Mouse (Mus musculus) midbrain, embryonic 13.5 days (tissue): ENCODE results near the gene Efcab12. TPM values are rescaled to one million over a fixed set of nuclear protein-coding genes. Genes with fewer than 3 reads are reported as not detected.

Source experiments
- ATAC-seq: fragments of 200-750 bp; cut with Nextera tagmentation; 2 replicates; pipeline ENCODE4 v1.8.0; 2017; ENCODE audit warnings: mild to moderate bottlenecking, moderate TSS enrichment, moderate library complexity
- H3K27ac ChIP-seq: fragments of 300-500 bp; sonication (generic); 2 replicates; pipeline ENCODE4 v1.5.1; 2015; ENCODE audit warnings: inconsistent platforms, mild to moderate bottlenecking, moderate library complexity
- H3K27me3 ChIP-seq: fragments of 300-500 bp; sonication (generic); 2 replicates; pipeline ENCODE4 v1.6.1; 2015; ENCODE audit warnings: mild to moderate bottlenecking, inconsistent platforms
- H3K36me3 ChIP-seq: fragments of 300-500 bp; sonication (generic); 2 replicates; pipeline ENCODE4 v1.6.1; 2015; ENCODE audit warnings: mild to moderate bottlenecking, inconsistent platforms
- H3K4me1 ChIP-seq: fragments of 300-500 bp; sonication (generic); replicated peaks from 2 replicates; pipeline ENCODE4 v1.6.1; 2015; ENCODE audit warnings: inconsistent platforms
- H3K4me2 ChIP-seq: fragments of 300-500 bp; sonication (generic); replicated peaks from 2 replicates; pipeline ENCODE4 v1.6.1; 2015; ENCODE audit warnings: moderate library complexity, mild to moderate bottlenecking, inconsistent platforms
- H3K4me3 ChIP-seq: fragments of 300-500 bp; sonication (generic); replicated peaks from 2 replicates; pipeline ENCODE4 v1.5.1; 2015; ENCODE audit warnings: mild to moderate bottlenecking, inconsistent platforms
- H3K9ac ChIP-seq: fragments of 300-500 bp; sonication (generic); replicated peaks from 2 replicates; pipeline ENCODE4 v1.6.1; 2015; ENCODE audit warnings: mild to moderate bottlenecking, inconsistent platforms
- H3K9me3 ChIP-seq: fragments of 300-500 bp; sonication (generic); 2 replicates; pipeline ENCODE4 v1.6.1; 2016; ENCODE audit warnings: mild to moderate bottlenecking, inconsistent platforms
- WGBS: fragments of 180-500 bp; shearing (Covaris S2); methylation state at CpG from one replicate; pipeline ENCODE4 v1.1.7; 2015; 5-methylcytosine and 5-hydroxymethylcytosine counted together
- polyA plus RNA-seq: library from polyadenylated mRNA; unstranded; fragments of >200 nt; fragmentation: Nextera tagmentation; extraction: Ambion mirVana; gene quantifications from 2 replicates; pipeline ENCODE4 v1.2.1, GENCODE M21; 2015

Gene Efcab12
- polyA plus RNA-seq, 1 experiment from 2014 or later = 3.2 TPM

DNA sequence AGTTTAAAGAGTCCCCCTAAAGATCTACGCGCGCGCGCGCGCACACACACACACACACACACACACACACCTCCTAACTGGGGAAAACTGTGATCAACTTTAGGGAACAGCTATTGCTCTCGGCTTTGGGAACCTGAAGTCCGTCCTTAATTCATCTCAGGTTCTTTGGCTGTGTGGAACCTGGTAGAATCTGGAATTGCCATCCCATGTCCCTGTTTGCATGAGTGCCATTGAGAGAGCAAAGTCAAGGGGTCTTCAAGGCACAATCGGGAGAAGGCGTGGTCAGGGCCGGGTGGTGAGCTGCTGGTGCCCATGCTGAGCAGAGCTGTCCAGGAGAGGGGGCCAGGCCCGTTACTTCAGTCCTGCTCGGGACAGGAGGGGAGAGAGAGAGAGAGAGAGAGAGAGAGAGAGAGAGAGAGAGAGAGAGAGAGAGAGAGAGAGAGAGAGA is 64.2 kb downstream of the Efcab12 start:
- under 1% methylated on average over 12 of the region's 14 CpGs for WGBS
- peaks cover 5% of the 10 kb centered on the region; the same call in 1 of the 2 replicates for H3K36me3 ChIP-seq
- peak overlapping the region; percentile 77 for H3K4me2 ChIP-seq
- peak; percentile 87 for ATAC-seq
- peak overlapping the region; percentile 53 for H3K27ac ChIP-seq
- peak overlapping the region; percentile 75 for H3K4me3 ChIP-seq
- no peaks in the 10 kb centered on the region for H3K9me3 ChIP-seq
- H3K9ac ChIP-seq = peak overlapping the region; percentile 54
- peaks cover 31% of the 10 kb centered on the region for H3K4me1 ChIP-seq
- H3K27me3 ChIP-seq = no peaks in the 10 kb centered on the region

DNA sequence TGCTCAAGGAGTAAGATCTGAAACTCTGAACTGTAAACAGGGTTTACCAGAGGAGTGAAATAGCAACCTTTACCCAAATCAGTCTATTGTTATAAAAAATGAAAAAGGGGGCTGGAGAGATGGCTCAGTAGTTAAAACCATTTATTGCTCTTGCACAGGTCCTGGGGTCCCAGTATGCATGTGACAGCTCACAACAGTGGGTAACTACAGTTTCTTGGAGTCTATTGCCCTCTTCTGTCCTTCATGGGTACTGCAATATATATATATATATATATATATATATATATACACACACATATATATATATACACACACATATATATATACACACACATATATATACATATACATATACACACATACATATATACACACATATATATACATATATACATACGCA is 65.6 kb downstream of the Efcab12 start:
- ATAC-seq = no peak
- 78% methylated on average over 1 of the region's 1 CpGs for WGBS
- H3K27me3 ChIP-seq = no peaks in the 10 kb centered on the region
- H3K27ac ChIP-seq = no peak overlapping the region
- no peak overlapping the region for H3K4me2 ChIP-seq
- no peaks in the 10 kb centered on the region for H3K9me3 ChIP-seq
- H3K9ac ChIP-seq = no peak overlapping the region
- H3K36me3 ChIP-seq = no peaks in the 10 kb centered on the region
- H3K4me3 ChIP-seq = no peak overlapping the region
- H3K4me1 ChIP-seq = peaks cover 31% of the 10 kb centered on the region

GRCm38 (mm10) chr6:115772201-115772600 is 66.0 kb downstream of the Efcab12 start:
- no peak overlapping the region for H3K9ac ChIP-seq
- ATAC-seq = no peak
- no peaks in the 10 kb centered on the region for H3K9me3 ChIP-seq
- H3K4me1 ChIP-seq = peaks cover 31% of the 10 kb centered on the region
- no peak overlapping the region for H3K4me3 ChIP-seq
- H3K27ac ChIP-seq = no peak overlapping the region
- WGBS = 77% methylated on average over 6 of the region's 6 CpGs
- no peak overlapping the region for H3K4me2 ChIP-seq
- H3K36me3 ChIP-seq = no peaks in the 10 kb centered on the region
- no peaks in the 10 kb centered on the region for H3K27me3 ChIP-seq

DNA sequence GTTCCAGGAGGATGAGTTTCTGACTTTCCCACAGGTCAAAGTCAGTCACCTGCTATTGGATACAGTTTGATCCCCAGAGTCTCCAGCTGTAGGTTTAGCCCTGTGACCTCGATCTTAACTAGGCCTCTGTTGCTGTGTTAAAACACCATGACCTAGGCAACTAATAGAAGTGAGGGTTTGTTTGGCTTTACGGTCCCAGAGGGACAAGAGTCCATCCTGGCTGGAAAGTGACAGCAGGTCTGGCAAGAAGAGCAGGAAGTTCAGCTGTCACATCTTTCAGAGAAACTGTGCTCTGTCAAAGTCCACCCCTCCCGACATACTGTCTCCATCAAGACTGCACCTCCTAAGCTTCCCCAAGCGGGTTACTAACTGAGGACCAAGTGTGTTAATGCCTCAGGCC is 67.4 kb downstream of the Efcab12 start:
- WGBS = 87% methylated on average over 4 of the region's 4 CpGs
- H3K27ac ChIP-seq = no peak overlapping the region
- H3K4me1 ChIP-seq = peaks cover 17% of the 10 kb centered on the region
- no peak for ATAC-seq
- H3K9me3 ChIP-seq = no peaks in the 10 kb centered on the region
- no peaks in the 10 kb centered on the region for H3K36me3 ChIP-seq
- H3K27me3 ChIP-seq = no peaks in the 10 kb centered on the region
- H3K4me2 ChIP-seq = no peak overlapping the region
- no peak overlapping the region for H3K9ac ChIP-seq
- no peak overlapping the region for H3K4me3 ChIP-seq

GRCm38 (mm10) chr6:115770059-115770670 is 68.0 kb downstream of the Efcab12 start:
- ATAC-seq = no peak
- Histone ChIP-seq H3K4me3 (no peak overlapping the region), H3K4me2 (no peak overlapping the region), H3K27me3 (no peaks in the 10 kb centered on the region), H3K27ac (no peak overlapping the region), H3K36me3 (no peaks in the 10 kb centered on the region), H3K9me3 (no peaks in the 10 kb centered on the region), H3K9ac (no peak overlapping the region), H3K4me1 (peaks cover 10% of the 10 kb centered on the region)
- WGBS = 83% methylated on average over 20 of the region's 20 CpGs

DNA sequence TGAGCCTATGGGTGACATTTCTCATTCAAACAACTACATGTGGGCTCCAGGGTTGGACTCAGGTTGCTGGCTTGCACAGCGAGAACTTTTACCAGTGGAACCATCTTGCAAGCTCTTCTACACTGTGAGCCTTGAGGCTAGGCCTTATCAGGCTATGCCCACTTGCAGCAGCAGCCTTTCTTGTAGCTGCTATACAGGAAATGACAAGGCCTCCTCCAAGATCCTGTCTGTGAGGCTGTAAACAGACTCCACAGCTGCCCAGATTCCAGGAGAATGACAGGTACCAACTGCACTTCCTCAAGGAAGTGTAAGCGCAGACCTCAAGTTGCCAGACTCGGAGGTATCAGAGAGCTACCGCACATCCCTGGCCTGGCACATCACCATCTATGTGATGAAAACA is 70.0 kb downstream of the Efcab12 start:
- H3K36me3 ChIP-seq = no peaks in the 10 kb centered on the region
- no peak overlapping the region for H3K4me3 ChIP-seq
- H3K9me3 ChIP-seq = no peaks in the 10 kb centered on the region
- 95% methylated on average over 4 of the region's 4 CpGs for WGBS
- no peak for ATAC-seq
- H3K9ac ChIP-seq = no peak overlapping the region
- H3K27ac ChIP-seq = no peak overlapping the region
- H3K4me1 ChIP-seq = peaks cover 8% of the 10 kb centered on the region
- no peaks in the 10 kb centered on the region for H3K27me3 ChIP-seq
- H3K4me2 ChIP-seq = no peak overlapping the region

- Histone ChIP-seq H3K4me1 (peaks cover 9% of the 10 kb centered on the region), H3K9me3 (no peaks in the 10 kb centered on the region), H3K27ac (no peak overlapping the region), H3K36me3 (no peaks in the 10 kb centered on the region), H3K4me2 (no peak overlapping the region), H3K9ac (no peak overlapping the region), H3K4me3 (no peak overlapping the region), H3K27me3 (no peaks in the 10 kb centered on the region)
- 42% methylated on average over 9 of the region's 9 CpGs for WGBS
- no peak for ATAC-seq
Observed at GRCm38 (mm10) chr6:115767357-115767756, 70.9 kb downstream of the Efcab12 start.

- Histone ChIP-seq H3K9me3 (no peaks in the 10 kb centered on the region), H3K9ac (0 out of 2 replicates have a peak overlapping the region, but pooled peaks have one; percentile 28), H3K36me3 (no peaks in the 10 kb centered on the region), H3K4me3 (no peak overlapping the region), H3K27me3 (no peaks in the 10 kb centered on the region), H3K27ac (peak overlapping the region; percentile 77), H3K4me2 (peak overlapping the region; percentile 36; the same call in 1 of the 2 replicates), H3K4me1 (peaks cover 13% of the 10 kb centered on the region)
- WGBS = 6% methylated on average over 7 of the region's 7 CpGs
- ATAC-seq = peak; percentile 90
Observed at GRCm38 (mm10) chr6:115764179-115764578, 74.0 kb downstream of the Efcab12 start.

- H3K4me2 ChIP-seq = peak within 1 kb of the TSS; percentile 10; the same call in 1 of the 2 replicates
- no peak for ATAC-seq
- 1% methylated on average over 9 of the region's 9 CpGs for WGBS
Observed at GRCm38 (mm10) chr6:115761995-115762756, 76.0 kb downstream of the Efcab12 start, which contains the start of gene Tmem40. Gene Tmem40 (minus strand): TSS chr6:115762410.

DNA sequence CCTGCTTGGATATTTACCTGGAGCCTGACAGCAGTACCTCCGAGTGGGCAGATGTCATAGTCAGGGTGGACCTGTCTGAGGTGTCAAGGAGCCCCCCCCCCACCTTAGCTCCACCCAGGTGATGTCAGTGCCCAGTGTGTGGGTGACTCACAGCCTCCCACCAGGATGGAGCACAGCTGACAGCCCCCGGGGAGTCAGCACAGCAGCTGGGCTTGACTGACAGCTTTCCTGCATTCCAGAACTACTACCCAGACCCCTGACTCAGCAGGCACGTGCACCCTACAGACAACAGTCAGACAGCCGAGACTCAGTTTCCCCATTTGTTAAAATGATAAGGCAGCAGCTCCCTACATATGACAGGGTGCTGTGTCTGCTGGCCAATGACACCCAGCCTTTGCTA is 77.2 kb downstream of the Efcab12 start:
- ATAC-seq = no peak
- Histone ChIP-seq H3K4me3 (no peak overlapping the region), H3K9ac (no peak overlapping the region), H3K4me1 (peaks cover 13% of the 10 kb centered on the region), H3K4me2 (no peak overlapping the region), H3K9me3 (no peaks in the 10 kb centered on the region), H3K27me3 (no peaks in the 10 kb centered on the region), H3K27ac (no peak overlapping the region), H3K36me3 (no peaks in the 10 kb centered on the region)
- WGBS = 71% methylated on average over 4 of the region's 4 CpGs

More at GRCm38 (mm10) chr6:115761995-115762756, 76.0 kb downstream of the Efcab12 start, which contains the start of gene Tmem40:
- no peaks in the 10 kb centered on the region for H3K36me3 ChIP-seq
- peak within 1 kb of the TSS; percentile 35 for H3K27ac ChIP-seq
- no peak within 1 kb of the TSS for H3K9ac ChIP-seq
- H3K27me3 ChIP-seq = no peaks in the 10 kb centered on the region
- H3K4me1 ChIP-seq = peaks cover 13% of the 10 kb centered on the region
- H3K9me3 ChIP-seq = no peaks in the 10 kb centered on the region
- no peak within 1 kb of the TSS for H3K4me3 ChIP-seq
